Mouse (Mus musculus): ENCODE results near the gene Crocc2.

Gene Crocc2

GRCm38 (mm10) chr1:93168295-93168775 is at the start of gene Crocc2:
TSS of gene Crocc2 (plus strand) at chr1:93168725.
- in situ Hi-C loops (cut with MboI): no loop called here

GRCm38 (mm10) chr1:93118816-93119215 is 49.7 kb upstream of the Crocc2 start:
- in situ Hi-C loops (cut with MboI): no loop called here

GRCm38 (mm10) chr1:93123179-93123854 is 45.2 kb upstream of the Crocc2 start:
- in situ Hi-C loops (cut with MboI): no loop called here

- in situ Hi-C loops (cut with MboI): no loop called here
Observed at GRCm38 (mm10) chr1:93124066-93124465, 44.5 kb upstream of the Crocc2 start.

- in situ Hi-C loops (cut with MboI): no loop called here
Observed at GRCm38 (mm10) chr1:93125256-93125655, 43.3 kb upstream of the Crocc2 start.

GRCm38 (mm10) chr1:93128209-93128608 is 40.3 kb upstream of the Crocc2 start:
- in situ Hi-C loops (cut with MboI): no loop called here

- in situ Hi-C loops (cut with MboI): no loop called here
Observed at GRCm38 (mm10) chr1:93128710-93129349, 39.7 kb upstream of the Crocc2 start.

GRCm38 (mm10) chr1:93130242-93130983 is 38.1 kb upstream of the Crocc2 start:
- in situ Hi-C loops (cut with MboI): no loop called here

- in situ Hi-C loops (cut with MboI): no loop called here
Observed at GRCm38 (mm10) chr1:93132676-93133075, 35.8 kb upstream of the Crocc2 start.

GRCm38 (mm10) chr1:93135036-93135526 is 33.4 kb upstream of the Crocc2 start, which contains the start of gene Agxt:
TSS of gene Agxt (plus strand) at chr1:93135240.
- in situ Hi-C loops (cut with MboI): no loop called here

GRCm38 (mm10) chr1:93138534-93138933 is 30.0 kb upstream of the Crocc2 start:
- in situ Hi-C loops (cut with MboI): no loop called here

- in situ Hi-C loops (cut with MboI): no loop called here
Observed at GRCm38 (mm10) chr1:93139713-93140112, 28.8 kb upstream of the Crocc2 start.

- in situ Hi-C loops (cut with MboI): no loop called here
Observed at GRCm38 (mm10) chr1:93142871-93143270, 25.7 kb upstream of the Crocc2 start.

- in situ Hi-C loops (cut with MboI): no loop called here
Observed at GRCm38 (mm10) chr1:93144176-93144575, 24.3 kb upstream of the Crocc2 start.

- in situ Hi-C loops (cut with MboI): no loop called here
Observed at GRCm38 (mm10) chr1:93150907-93151661, 17.4 kb upstream of the Crocc2 start.

- in situ Hi-C loops (cut with MboI): no loop called here
Observed at GRCm38 (mm10) chr1:93157566-93157965, 11.0 kb upstream of the Crocc2 start.

GRCm38 (mm10) chr1:93158916-93159315 is 9.6 kb upstream of the Crocc2 start:
- in situ Hi-C loops (cut with MboI): no loop called here

- in situ Hi-C loops (cut with MboI): no loop called here
Observed at GRCm38 (mm10) chr1:93159566-93160500, 8.7 kb upstream of the Crocc2 start.

GRCm38 (mm10) chr1:93160501-93161133 is 7.9 kb upstream of the Crocc2 start, which contains the start of gene 2310007B03Rik:
TSS of gene 2310007B03Rik (minus strand) at chr1:93160948.
- in situ Hi-C loops (cut with MboI): no loop called here

- in situ Hi-C loops (cut with MboI): no loop called here
Observed at GRCm38 (mm10) chr1:93161350-93161749, 7.2 kb upstream of the Crocc2 start.

Measured in mature B cell (primary cell).